Mouse (Mus musculus): ENCODE results near the gene Kctd17. TPM values are rescaled to one million over a fixed set of nuclear protein-coding genes. Genes with fewer than 3 reads are reported as not detected.

The Kctd17 gene
- polyA plus RNA-seq, 1 experiment: 4.8 TPM

DNA sequence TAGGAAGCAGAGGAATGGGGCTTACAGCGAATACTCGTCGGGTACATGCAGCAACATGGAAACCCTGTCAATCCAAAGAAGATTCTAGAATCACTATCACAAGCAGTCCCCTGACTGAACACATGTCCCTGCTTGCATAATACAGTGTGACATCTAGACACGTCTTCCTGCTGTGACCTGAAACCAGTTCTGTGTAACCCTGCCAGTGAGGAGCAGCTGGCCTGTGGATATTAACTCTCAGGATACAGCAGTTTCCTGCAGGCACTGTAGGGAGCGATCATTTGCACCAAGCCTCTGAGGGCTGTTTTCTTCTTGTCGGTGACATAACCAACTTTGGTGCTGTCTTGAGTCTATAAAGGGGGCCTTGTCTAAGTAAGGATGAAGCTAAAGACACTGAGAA is 27.0 kb upstream of the Kctd17 start:
- Histone ChIP-seq H3K4me1 (ENCODE audit: control insufficient read depth, insufficient read depth, low read length) (peaks cover 43% of the 10 kb centered on the region), H3K27ac (ENCODE audit: insufficient read depth, low read depth, low read length) (peak overlapping the region; percentile 84), H3K4me3 (ENCODE audit: insufficient read depth, low read length) (no peak overlapping the region)
- TF ChIP-seq POLR2A (IDR thresholded peaks at IDR 0.05; ENCODE audit: borderline replicate concordance, low read depth, low read length) (no peak), CTCF (IDR thresholded peaks at IDR 0.05; ENCODE audit: low read depth, low read length) (no peak)

DNA sequence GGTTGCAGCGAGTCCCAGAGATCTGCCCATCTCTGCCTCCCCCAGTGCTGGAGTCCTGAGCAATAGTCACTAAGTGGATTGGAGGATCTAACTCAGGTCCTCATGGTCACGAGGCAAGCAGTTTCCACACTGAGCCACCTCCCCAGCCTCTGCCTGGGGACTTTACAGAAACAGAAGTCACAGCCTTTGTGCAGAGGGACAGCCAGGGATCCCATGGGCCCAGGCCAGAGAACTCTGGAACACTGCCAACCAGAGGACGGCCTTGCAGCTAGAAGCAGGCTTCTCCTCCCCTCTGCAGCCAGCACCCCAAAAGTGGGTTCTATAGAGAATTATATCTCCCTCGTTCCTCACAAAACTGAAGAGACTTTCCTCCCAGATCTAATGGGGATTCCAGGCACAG is 26.4 kb upstream of the Kctd17 start:
- H3K27ac ChIP-seq (ENCODE audit: insufficient read depth, low read depth, low read length): peak overlapping the region; percentile 84
- H3K4me3 ChIP-seq (ENCODE audit: insufficient read depth, low read length): no peak overlapping the region
- peaks cover 43% of the 10 kb centered on the region for H3K4me1 ChIP-seq (ENCODE audit: control insufficient read depth, insufficient read depth, low read length)
- no peak for TF ChIP-seq POLR2A (IDR thresholded peaks at IDR 0.05; ENCODE audit: borderline replicate concordance, low read depth, low read length)
- no peak for TF ChIP-seq CTCF (IDR thresholded peaks at IDR 0.05; ENCODE audit: low read depth, low read length)

DNA sequence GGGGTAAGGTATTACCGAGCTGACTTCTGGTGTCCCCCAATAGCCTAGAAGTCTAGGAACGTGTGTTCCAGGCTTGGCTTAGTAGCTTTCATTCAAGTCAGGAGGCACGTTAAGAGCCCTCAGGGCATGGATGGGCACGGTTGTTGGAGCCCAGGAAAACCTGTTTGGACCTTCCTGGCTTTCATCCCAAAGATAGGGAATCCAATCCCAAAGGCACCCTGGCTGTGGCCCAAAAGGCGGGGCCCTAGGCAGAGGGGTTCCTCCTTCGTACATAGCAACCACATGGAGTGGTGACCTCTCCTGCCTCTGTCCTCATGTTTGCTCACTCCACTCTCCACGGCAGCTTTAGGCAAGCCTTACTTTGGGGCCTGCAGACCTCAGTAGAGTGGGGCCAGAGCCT is 25.9 kb upstream of the Kctd17 start:
- TF ChIP-seq CTCF (IDR thresholded peaks at IDR 0.05; ENCODE audit: low read depth, low read length) (no peak), POLR2A (IDR thresholded peaks at IDR 0.05; ENCODE audit: borderline replicate concordance, low read depth, low read length) (no peak)
- Histone ChIP-seq H3K4me3 (ENCODE audit: insufficient read depth, low read length) (no peak overlapping the region), H3K27ac (ENCODE audit: insufficient read depth, low read depth, low read length) (peak overlapping the region; percentile 84), H3K4me1 (ENCODE audit: control insufficient read depth, insufficient read depth, low read length) (peaks cover 47% of the 10 kb centered on the region)

DNA sequence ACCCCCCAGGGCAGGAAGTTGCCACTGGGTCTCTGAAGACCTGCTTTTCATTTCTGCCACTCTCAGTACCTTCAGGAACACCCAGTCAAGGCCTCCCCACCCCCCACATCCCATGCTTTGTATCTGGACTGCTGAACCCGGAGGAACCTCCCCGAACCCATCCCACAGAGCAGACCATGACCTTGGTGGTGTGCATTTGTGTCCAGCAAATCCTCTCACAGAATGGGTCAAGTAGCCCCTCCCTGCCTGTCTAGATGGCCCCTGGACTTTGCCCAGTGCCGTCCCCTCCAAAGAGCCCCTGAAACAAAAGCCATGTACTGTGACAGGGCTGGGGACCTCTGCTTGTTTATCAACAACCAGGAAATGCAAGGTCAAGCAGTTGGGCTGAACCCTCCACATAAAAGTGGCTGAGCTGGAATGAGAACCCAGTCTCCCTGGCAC is 25.0 kb upstream of the Kctd17 start:
- Histone ChIP-seq H3K4me1 (ENCODE audit: control insufficient read depth, insufficient read depth, low read length) (peaks cover 55% of the 10 kb centered on the region), H3K27ac (ENCODE audit: insufficient read depth, low read depth, low read length) (no peak overlapping the region), H3K4me3 (ENCODE audit: insufficient read depth, low read length) (no peak overlapping the region)
- no peak for TF ChIP-seq POLR2A (IDR thresholded peaks at IDR 0.05; ENCODE audit: borderline replicate concordance, low read depth, low read length)
- TF ChIP-seq CTCF (IDR thresholded peaks at IDR 0.05; ENCODE audit: low read depth, low read length): no peak

DNA sequence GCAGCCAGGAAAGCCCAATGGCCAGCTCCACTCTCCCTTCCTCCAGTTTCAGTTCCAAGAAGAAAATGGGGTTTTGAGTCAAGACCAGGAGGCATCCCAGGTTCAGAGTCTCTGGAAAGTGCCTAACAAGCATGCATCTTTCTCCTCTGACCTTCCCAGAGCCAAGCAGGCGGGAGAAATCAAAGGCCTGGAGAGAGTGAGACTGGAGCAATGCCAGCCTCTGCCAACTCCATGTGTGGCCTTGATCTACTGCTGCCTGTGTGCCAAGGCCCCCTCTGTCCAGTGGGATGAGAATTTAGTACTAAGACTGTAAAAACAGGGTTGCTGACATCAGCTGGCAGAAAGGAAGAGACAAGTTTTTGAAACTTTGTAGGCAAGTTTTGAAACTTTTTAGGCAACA is 24.5 kb upstream of the Kctd17 start:
- Histone ChIP-seq H3K27ac (ENCODE audit: insufficient read depth, low read depth, low read length) (no peak overlapping the region), H3K4me1 (ENCODE audit: control insufficient read depth, insufficient read depth, low read length) (peaks cover 55% of the 10 kb centered on the region), H3K4me3 (ENCODE audit: insufficient read depth, low read length) (no peak overlapping the region)
- no peak for TF ChIP-seq POLR2A (IDR thresholded peaks at IDR 0.05; ENCODE audit: borderline replicate concordance, low read depth, low read length)
- TF ChIP-seq CTCF (IDR thresholded peaks at IDR 0.05; ENCODE audit: low read depth, low read length): no peak

DNA sequence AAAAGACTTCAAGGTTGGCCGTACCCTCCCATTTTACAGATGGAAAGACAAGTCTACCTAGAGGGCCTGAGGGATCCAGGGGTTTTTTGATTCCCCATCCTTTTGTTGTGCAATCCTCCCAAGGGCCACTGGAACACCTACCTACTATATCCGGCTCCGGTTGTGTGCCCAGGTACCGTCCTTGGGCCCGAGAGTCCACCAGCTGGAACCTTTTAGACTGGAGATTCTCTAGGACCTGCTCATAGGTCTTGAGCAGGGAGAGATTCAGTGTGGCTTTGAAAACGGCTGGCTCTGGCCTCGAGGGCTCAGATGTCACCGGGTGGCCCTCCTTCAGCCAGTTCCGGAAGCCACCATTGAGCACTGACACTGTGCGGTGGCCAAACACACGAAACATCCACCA is 23.3 kb upstream of the Kctd17 start:
- TF ChIP-seq CTCF (IDR thresholded peaks at IDR 0.05; ENCODE audit: low read depth, low read length): no peak
- TF ChIP-seq POLR2A (IDR thresholded peaks at IDR 0.05; ENCODE audit: borderline replicate concordance, low read depth, low read length): no peak
- Histone ChIP-seq H3K4me1 (ENCODE audit: control insufficient read depth, insufficient read depth, low read length) (peaks cover 55% of the 10 kb centered on the region), H3K27ac (ENCODE audit: insufficient read depth, low read depth, low read length) (no peak overlapping the region), H3K4me3 (ENCODE audit: insufficient read depth, low read length) (peak overlapping the region; percentile 83)

DNA sequence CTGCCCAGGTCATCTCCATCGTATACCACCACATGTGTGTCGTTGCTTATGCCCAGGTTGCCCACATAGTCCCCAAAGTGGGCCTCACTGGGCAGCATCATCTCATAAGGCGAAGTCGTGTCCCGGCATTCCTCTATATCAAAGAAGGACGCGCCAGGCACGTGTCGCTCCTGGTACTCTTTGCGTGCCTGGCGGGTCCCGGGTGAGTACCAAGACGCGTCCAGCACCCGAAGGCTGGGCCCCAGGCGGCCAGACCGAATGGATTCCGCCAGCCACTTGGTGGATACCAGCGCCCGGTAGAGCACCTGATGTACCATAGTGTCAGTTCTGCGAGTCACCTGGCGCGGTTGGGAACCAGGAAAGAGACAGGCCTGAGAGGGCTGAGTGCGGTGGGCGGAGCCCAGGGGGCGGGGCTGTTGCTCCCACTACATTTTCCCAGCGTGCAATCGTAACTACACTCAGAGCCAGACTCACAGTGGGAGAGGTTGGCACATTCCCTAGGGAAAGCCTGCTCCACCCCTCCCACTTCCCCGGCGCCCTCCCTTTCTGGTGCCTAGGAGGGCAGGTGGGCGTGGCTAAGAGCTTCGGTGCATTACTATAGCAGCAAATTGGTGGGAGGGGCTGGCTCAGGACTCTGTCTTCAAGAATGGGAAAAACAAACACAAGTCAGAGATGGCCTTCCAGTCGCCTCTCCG is 22.7 kb upstream of the Kctd17 start, which contains the start of gene Tst:
TSS of gene Tst (minus strand) at position 391 of the 695 bp plus-strand sequence.
- no peak for TF ChIP-seq CTCF (IDR thresholded peaks at IDR 0.05; ENCODE audit: low read depth, low read length)
- no peak for TF ChIP-seq POLR2A (IDR thresholded peaks at IDR 0.05; ENCODE audit: borderline replicate concordance, low read depth, low read length)
- peak within 1 kb of the TSS; percentile 88 for H3K27ac ChIP-seq (ENCODE audit: insufficient read depth, low read depth, low read length)
- peaks cover 52% of the 10 kb centered on the region for H3K4me1 ChIP-seq (ENCODE audit: control insufficient read depth, insufficient read depth, low read length)
- H3K4me3 ChIP-seq (ENCODE audit: insufficient read depth, low read length): peak within 1 kb of the TSS; percentile 83

DNA sequence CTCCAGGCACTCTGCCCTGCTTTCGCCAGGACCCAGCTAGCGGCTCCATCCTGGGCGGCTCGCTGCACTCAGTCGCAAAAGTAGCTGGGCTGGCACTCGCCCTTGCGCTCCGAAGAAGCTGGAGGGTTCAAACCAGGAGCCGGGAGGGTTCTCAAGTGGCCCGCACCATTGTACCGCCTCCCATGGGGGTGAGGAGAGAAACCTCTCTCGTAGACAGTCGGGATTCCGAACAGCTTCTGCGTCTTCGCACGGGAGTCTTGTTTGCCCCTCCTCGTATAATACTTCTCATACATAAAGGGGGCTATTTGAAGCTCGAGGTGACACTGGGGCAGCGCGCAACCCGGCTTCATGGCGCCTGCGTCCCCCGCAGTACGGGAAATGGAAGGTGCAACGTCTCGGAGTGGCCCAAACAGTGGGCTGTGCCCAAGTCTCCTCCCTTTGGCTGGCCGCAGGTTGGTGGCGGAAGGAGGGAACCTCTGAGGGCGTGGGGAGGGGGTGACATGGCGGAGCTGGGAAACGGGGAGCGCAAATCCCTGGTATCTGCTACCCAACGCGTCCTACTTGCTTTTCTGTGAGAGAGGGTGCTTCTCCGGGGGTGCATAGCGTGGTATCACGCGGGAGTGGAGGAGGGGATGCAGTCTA is 21.9 kb upstream of the Kctd17 start, which contains the start of gene Mpst:
TSS of gene Mpst (plus strand) at position 124 of the 642 bp plus-strand sequence.
- TF ChIP-seq POLR2A (IDR thresholded peaks at IDR 0.05; ENCODE audit: borderline replicate concordance, low read depth, low read length) (0 out of 2 replicates have a peak, but pooled peaks have one; percentile 70), CTCF (IDR thresholded peaks at IDR 0.05; ENCODE audit: low read depth, low read length) (no peak)
- H3K27ac ChIP-seq (ENCODE audit: insufficient read depth, low read depth, low read length): peak within 1 kb of the TSS; percentile 88
- H3K4me3 ChIP-seq (ENCODE audit: insufficient read depth, low read length): peak within 1 kb of the TSS; percentile 83
- H3K4me1 ChIP-seq (ENCODE audit: control insufficient read depth, insufficient read depth, low read length): peaks cover 45% of the 10 kb centered on the region

DNA sequence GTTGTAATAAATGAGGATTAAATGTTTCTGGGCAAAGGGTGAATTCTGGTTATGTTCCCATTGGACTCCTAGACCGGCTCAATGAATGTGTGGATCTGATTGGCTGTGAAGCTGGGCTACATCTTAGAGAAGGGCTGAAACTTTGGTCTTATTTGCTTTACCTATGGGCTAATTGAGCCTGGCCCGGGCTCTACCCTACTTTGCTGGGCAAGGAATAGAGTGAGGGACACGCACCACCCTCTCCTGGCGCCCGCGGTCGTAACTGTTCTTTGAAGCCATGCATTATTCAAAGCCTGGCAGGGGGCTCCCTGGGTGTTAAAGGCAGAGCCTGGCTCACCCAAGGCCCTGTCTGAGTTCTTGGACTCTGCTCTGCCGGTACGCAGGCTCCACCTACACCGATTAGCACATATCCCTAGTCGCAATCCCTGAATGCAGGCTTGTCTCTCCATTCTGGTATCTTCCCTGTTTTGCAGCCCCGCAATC is 18.8 kb upstream of the Kctd17 start:
- H3K27ac ChIP-seq (ENCODE audit: insufficient read depth, low read depth, low read length): no peak overlapping the region

More for the DNA sequence above, 18.8 kb upstream of the Kctd17 start:
- TF ChIP-seq POLR2A (IDR thresholded peaks at IDR 0.05; ENCODE audit: borderline replicate concordance, low read depth, low read length) (no peak), CTCF (IDR thresholded peaks at IDR 0.05; ENCODE audit: low read depth, low read length) (no peak)
- Histone ChIP-seq H3K4me3 (ENCODE audit: insufficient read depth, low read length) (no peak overlapping the region), H3K4me1 (ENCODE audit: control insufficient read depth, insufficient read depth, low read length) (peaks cover 19% of the 10 kb centered on the region)
